Mouse (Mus musculus) adrenal gland, postnatal 10 days (tissue): ENCODE measurements around the gene Shisa6. TPM values are rescaled to one million over a fixed set of nuclear protein-coding genes. Genes with fewer than 3 reads are reported as not detected.
A peak's percentile ranks its signal among the peaks of the same experiment; 100 is the strongest.

ENCODE experiments used
- DNase-seq: peaks from one replicate; pipeline ENCODE4 v3.0.0; 2021; ENCODE audit warnings: mixed read lengths
- total RNA-seq, 2 experiments: library from RNA; stranded (reverse); gene quantifications; 2 replicates each; pipeline ENCODE4 v1.2.3; 2021

Shisa6 gene
- total RNA-seq, 2 experiments from 2014 or later, result 0.15 to 0.21 TPM

DNA sequence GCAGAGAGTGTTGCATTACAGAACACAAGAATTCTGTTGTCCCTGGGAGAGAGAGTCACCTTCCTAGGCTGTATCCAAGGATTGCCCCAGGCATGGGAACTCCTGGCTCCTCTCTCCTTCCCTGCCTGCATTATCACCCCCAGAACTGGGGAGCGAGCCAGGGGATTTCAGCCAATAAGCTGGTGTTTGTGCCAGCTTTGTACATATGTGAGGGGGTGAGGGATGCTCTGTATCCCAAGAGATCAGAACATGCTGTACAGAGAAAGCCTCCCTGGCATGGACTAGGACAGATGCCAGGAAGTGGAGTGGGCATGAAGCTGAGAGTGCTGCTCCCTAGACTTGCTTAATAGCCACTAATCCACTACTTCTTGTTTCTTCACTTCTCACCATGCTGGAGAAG is 303.6 kb downstream of the Shisa6 start:
- no peak for DNase-seq

GRCm38 (mm10) chr11:66218469-66218868 is 307.3 kb downstream of the Shisa6 start:
- no peak for DNase-seq

DNA sequence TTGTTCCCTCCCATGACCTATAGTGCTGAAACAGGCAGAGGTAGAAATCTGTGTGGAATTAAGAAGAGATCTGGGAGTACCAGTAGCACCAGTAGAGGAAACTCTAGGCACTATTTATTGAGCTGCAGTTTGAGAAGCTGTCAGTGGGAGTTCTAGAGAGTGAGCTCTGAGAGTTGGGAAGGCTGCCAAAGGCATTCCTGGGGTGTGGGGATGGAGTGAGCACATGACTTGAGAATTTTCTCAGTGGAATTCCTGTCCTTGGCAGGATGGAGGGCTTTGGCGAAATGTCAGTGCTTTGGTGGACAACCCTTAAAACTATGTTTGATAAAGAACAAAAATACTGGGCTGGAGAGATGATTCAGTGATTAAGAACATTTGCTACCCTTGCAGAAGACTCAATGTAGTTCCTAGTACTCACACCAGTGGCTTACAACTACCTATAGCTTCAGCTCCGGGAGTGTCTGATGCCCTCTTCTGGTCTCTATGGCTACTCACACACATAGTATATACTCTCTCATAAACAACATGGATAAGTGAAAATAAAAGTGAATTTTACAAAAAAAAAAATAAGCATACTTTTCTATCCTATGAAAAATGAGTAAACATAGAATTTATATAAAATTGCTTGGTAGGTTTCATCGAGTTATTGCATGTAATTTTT is 337.0 kb downstream of the Shisa6 start:
- DNase-seq, result peak; percentile 61

- DNase-seq, result no peak
Observed at GRCm38 (mm10) chr11:66188146-66188545, 337.6 kb downstream of the Shisa6 start.

GRCm38 (mm10) chr11:66177781-66178180 is 348.0 kb downstream of the Shisa6 start:
- DNase-seq, result no peak

- DNase-seq, result peak; percentile 77
Observed at GRCm38 (mm10) chr11:66167801-66168651, 357.7 kb downstream of the Shisa6 start, which contains the start of gene Dnah9. Gene Dnah9 (minus strand): TSS chr11:66168551.

- DNase-seq, result no peak
Observed at GRCm38 (mm10) chr11:66164022-66164421, 361.7 kb downstream of the Shisa6 start.
